Mouse (Mus musculus) mouse embryonic stem cell (cell line): ENCODE measurements at regions not wholly inside any gene's neighbourhood (a gene's known extent, or its start where the extent isn't known, plus 50 kb on each side); places are given as distances from the start of the nearest gene placed in this dataset.

Experiments used
- in situ Hi-C, 2 experiments: fragments of 300-500 bp; cut with MboI; formaldehyde crosslinking; loops; 1 replicate in 1 of 2; 3 replicates in 1 of 2; pipeline ENCODE4 v1.14.3; 2019 to 2020; ENCODE audit warnings: low sequenced_read_pairs in 2 of 2, low pct_unique_long_range_greater_than_20kb in 1 of 2, mixed read lengths in 1 of 2; ENCODE audit not compliant: unreplicated experiment in 1 of 2

GRCm38 (mm10) chr8:34725546-34725945, 614.0 kb upstream of the Gm10131 start:
- in situ Hi-C loops: no loop called here

DNA sequence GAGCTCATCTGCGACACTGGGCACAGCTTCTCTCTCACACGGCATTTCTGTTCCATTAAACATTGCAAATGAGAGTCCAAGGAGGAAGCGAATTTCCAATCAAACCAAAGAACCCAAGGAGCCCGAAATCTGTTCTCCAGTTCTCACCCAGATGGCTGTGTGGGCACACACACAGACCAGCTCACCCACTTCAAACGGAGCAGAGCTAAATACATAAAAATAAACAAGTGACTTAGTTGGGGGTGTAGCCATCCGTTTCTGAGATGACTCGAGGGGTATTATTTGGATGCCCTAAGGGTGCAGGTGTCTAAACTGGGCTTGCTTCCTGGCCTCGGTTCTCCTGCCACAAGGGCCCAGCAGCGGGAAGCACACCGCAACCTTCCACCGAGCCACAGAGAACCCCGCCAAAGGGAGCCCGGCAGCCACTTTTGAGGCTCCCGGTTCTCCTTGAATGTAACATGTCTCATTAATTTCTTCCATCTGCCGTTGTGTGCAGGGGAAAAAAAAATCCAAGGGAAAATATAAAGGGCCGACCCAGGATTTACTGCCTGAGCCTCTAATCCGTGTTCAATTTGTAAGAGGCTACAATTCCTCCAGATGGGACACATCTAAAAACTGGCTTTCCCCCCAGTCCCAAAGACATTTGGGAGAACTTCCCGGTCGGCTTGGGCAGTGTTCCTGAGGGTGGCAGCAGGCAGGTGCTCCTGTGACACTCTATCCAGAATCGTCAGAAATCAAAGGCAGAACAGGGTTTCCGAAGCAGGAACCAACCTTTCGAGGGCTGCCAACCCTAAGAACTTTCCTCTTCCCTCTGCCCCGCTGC, 598.6 kb upstream of the Gm10131 start:
- in situ Hi-C loops: no loop called here

DNA sequence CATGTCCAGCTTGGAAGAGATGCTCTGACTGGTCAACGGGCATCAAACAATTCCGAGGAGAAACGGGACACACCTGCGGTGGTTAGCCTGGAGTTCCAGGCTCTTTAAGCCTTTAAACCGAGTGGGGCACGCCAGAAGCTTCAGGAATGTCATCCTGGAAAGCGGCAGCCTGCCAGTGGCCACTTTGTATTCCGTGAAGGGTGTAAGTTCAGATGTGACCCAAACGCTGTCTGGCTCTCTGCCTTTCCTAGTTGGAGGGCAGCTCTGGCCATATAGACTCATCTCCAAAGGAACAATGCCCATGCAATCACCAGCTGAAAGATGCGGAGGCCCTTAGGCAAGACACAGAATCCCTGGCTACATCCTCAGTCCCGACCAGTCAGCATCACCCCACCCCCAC, 597.8 kb upstream of the Gm10131 start:
- in situ Hi-C loops: no loop called here

DNA sequence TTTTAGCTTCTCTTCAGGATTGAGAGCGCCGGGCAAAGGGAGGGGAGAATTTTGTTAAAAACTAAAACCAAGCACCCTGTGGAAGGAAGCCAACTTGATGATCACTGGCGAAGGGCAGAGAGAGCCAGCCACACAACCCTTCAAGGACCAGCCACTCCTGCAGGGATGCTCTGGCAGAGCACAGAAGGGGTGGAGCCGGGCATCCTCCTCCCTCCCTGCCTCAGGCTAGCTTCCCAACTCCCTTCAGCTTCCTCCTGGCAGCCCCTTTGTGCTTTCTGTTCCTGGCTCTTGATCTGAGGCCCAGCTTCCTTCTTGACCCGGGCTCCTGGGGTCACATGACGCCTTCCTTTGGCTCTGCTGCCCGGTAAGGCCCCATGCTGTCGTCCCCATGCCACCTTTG, 591.8 kb upstream of the Gm10131 start:
- in situ Hi-C loops: no loop called here

DNA sequence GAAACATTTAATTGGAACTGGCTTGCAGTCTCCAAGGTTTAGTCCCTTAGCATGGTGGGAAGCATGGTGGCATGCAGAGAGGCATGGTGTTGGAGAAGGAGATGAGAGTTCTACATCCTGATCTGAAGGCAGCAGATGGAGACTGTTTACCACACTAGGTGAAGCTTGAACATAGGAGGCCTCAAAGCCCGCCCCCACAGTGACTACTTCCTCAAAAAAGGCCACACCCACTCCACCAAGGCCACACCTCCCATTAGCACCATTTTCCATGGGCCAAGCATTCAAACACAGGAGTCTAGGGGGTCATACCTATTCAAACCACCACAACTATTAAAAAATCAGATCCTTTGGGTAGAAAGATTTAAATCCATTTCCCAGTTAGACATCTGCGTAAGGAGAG, 591.3 kb upstream of the Gm10131 start:
- in situ Hi-C loops: no loop called here

GRCm38 (mm10) chr8:34699015-34699414, 587.5 kb upstream of the Gm10131 start:
- in situ Hi-C loops: no loop called here

GRCm38 (mm10) chr8:34696365-34696764, 584.8 kb upstream of the Gm10131 start:
- in situ Hi-C loops: no loop called here

- in situ Hi-C loops: no loop called here
Observed at GRCm38 (mm10) chr8:34692606-34693005, 581.1 kb upstream of the Gm10131 start.

DNA sequence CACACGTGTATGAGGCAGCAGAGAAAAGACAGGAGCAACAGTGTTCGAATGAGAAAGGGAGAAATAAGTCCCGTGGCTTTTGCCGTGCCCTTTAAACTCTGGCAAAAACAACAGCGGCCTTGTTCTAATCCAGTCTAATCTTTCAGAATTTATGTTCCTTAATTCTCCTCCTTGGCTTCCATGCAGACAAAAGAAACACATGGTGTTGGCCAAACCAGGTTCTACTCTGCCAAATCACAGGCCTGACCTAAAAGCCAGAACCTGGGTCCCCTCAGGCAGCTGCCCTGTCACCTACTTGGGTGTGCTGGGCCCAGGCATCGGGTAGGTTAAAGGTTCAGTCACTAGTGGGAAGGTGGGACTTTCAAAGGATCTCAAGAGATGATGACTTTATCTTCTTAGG, 580.2 kb upstream of the Gm10131 start:
- in situ Hi-C loops: no loop called here

GRCm38 (mm10) chr8:34689825-34690493, 578.4 kb upstream of the Gm10131 start:
- in situ Hi-C loops: no loop called here

DNA sequence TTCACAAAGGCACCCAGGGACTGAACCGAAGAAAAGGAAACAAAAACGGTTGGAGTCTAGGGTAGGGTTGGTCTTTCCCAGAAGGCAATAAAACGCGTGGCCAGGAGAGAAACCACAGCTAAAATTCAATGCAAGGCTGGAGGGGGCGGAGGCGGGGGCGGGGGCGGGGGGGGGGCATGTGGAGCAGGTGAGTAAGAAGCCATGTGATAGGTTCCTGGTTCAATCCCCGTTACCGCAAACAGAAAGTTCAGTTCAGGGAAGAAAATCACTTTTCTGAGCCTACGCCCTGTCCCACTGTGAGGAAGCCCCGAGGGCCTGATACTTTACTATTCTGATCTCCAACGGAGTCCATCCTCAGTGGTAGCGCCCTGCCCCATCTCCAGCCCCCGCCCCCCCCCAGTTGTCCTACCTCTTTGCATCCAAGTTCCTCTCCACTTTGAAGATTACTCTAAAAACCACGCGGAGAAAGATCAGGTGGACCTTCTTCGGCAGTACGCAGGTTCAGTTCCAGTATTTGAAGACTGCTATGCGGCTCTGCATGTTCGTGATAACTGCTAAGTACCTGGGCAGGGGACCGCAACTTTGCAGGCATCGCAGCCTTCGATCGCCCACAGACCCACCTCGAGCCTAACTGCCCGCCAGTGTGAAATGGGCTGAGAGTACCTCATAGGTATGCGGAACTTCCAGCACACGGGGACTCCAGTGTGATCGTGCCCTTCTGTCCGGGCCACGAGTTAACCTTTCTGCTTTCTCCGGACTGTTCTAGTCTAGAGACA, 577.7 kb upstream of the Gm10131 start:
- in situ Hi-C loops: no loop called here

DNA sequence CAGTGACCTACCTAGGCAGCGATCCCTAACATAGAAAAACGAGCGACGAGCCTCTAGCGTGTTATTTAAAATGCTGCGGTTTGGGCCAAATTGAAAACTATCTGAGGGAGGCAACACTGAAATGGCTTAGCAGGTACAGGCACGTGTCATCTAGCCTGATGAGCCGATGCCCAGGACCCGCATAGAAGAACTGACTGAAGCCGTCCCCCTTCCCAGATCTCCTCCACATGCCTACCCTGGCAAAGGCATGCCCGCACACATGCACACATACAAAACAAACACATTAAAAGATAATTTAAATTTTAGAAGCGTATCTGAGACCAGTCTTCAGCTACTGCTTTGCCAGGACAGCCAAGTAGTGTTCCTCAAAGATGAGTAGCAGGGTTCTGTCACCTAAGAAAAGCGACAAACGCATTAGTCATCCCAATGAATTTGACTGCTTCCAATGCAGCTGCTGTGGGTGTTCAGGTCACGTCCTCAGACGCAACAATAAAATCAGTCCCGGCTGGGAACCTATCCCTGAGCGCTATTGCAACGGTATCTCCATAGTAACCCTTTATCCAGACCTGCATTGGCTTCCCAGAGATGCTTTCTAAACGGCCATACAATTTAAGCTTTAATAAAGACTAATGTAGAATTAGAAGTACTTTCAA, 577.0 kb upstream of the Gm10131 start:
- in situ Hi-C loops: no loop called here

GRCm38 (mm10) chr8:34686371-34686770, 574.8 kb upstream of the Gm10131 start:
- in situ Hi-C loops: no loop called here

DNA sequence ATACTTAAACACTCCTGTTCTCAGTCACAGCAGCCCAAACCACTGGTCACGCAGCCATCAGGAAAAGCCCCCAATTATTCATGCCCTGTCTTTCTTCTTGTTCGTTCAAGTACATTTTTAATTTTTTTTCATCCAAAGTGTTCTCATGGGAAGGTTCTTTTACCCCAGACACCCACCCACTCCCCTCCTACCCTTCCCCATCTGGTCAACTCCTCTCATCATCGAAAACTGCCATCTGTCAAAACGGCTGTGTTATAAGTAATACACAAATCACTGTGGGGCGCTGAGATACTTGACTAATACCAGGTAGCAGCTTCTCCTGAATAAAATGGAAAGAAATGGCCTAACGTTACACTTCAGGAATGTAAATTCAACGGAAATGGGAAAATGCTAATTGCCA, 573.1 kb upstream of the Gm10131 start:
- in situ Hi-C loops: no loop called here

GRCm38 (mm10) chr8:34683173-34683572, 571.6 kb upstream of the Gm10131 start:
- in situ Hi-C loops: no loop called here

DNA sequence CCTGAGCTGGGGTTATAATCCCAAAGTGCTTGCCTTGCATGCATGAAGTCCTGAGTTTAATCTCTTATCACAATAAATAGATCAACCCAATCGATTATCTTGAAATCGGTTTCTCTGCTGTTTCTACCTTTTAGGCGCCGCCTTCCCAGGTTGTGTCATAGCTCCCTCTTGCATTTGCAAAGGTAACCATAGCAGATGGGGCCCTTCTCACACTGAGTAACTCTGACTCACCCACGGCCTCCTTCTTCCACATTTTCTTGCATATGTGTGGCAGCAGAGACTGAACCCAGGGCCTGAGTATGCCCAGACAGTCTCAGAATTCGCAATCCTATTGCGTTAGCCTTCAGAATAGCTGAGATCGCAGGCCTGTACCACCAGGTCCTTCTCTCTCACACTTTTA, 570.7 kb upstream of the Gm10131 start:
- in situ Hi-C loops: no loop called here

GRCm38 (mm10) chr8:34679565-34680291, 568.2 kb upstream of the Gm10131 start:
- in situ Hi-C loops: no loop called here

DNA sequence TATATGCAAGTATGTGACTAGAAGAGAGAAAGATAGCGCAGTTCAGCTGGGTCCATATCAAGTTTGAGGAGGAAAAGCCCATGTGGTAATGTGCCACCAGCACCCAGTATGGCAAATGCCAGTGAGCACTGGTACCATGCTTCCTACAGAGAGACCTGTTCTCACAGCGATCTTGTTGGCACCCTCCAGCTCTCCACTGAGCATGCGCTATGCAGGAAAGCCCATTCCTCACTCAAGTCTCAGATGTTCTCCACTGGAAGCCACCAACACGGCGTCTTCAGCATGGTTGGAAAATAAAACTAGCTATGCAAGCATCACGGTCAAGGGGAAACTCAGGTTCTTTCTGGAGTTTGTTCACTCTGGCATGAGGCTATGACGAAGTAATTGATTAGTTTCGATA, 567.3 kb upstream of the Gm10131 start:
- in situ Hi-C loops: no loop called here
